Mouse (Mus musculus): ENCODE measurements at regions not wholly inside any gene's neighbourhood (a gene's known extent, or its start where the extent isn't known, plus 50 kb on each side); places are given as distances from the start of the nearest gene placed in this dataset.
"Not testable (repeated sequence)": the region's sequence is repeated elsewhere in the genome, so short reads cannot be mapped to it uniquely, and the experiment has no call there.

DNA sequence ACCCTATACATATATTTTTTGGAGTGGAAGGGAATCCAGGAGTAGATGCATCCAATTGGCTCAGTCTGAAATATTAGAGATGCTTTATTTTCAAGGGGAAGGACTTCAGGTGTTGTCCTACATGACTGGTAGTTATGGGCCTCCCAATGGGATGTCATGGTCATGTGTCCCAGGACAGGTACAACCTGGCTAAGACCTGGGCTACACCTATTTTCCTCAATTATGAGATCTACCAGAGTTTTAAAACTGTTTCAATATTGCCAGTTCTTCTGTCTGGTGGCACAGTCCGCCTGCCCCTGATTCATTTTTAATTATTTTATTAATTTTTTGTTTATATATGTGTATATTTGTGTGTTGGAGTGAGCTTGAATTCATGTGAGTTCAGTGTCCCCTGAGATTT, 481.6 kb upstream of the 9530002B09Rik start:
- H3K4me1 ChIP-seq (ENCODE audit: control insufficient read depth, insufficient read depth, low read length); ATAC-seq (ENCODE audit: low FRiP score); H3K27ac ChIP-seq (ENCODE audit: low read depth, low read length); H3K4me3 ChIP-seq (ENCODE audit: low read depth, low read length); H3K36me3 ChIP-seq (ENCODE audit: control insufficient read depth, insufficient read depth, low read length); H3K27me3 ChIP-seq (ENCODE audit: control insufficient read depth, insufficient read depth, low read length); H3K4me2 ChIP-seq; H3K9ac ChIP-seq (ENCODE audit: low read length): not testable (repeated sequence)
- DNase-seq (ENCODE audit: low spot score, missing footprints), result peak; percentile 59
- WGBS, result 67% methylated on average over 1 of the region's 1 CpGs
- H3K9me3 ChIP-seq (ENCODE audit: control insufficient read depth, low read length), result peaks cover 23% of the 10 kb centered on the region

DNA sequence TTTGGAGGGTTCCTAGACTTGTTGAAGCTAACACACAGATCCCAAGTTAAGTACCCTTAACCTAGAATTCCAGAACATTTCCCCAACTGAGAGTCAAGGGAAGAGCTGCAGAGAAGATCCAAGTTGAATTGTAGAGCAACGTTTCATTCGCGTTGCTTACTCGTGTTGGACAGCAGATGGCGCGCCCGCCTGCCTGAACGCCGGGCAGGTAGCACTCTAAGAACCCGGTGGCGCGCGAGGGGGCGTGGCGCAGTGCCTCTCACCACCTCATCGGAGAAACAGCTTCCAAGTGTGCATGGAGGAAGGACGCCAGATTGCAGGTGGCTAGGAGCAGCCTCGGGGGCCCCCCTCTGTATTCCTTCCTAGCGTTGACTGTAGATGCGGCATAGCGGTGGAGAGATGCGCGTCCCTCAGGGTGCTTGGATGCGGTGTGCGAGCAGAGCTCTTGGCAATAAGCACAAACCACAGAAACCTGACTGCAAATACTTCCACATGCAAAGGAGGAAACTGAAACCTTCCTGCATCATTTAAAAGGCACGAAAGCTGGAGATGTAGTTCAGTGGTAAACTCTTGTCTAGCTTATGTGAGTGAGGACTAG, 440.8 kb upstream of the 9530002B09Rik start:
- not testable (repeated sequence) for H3K4me2 ChIP-seq; H3K9me3 ChIP-seq (ENCODE audit: control insufficient read depth, low read length); H3K36me3 ChIP-seq (ENCODE audit: control insufficient read depth, insufficient read depth, low read length); ATAC-seq (ENCODE audit: low FRiP score); H3K9ac ChIP-seq (ENCODE audit: low read length); H3K27ac ChIP-seq (ENCODE audit: low read depth, low read length); H3K4me1 ChIP-seq (ENCODE audit: control insufficient read depth, insufficient read depth, low read length); DNase-seq (ENCODE audit: low spot score, missing footprints); H3K27me3 ChIP-seq (ENCODE audit: control insufficient read depth, insufficient read depth, low read length); H3K4me3 ChIP-seq (ENCODE audit: low read depth, low read length)
- no CpG with 5 or more reads among the region's 26 CpGs for WGBS

All from midbrain, embryonic 11.5 days (tissue).